Mouse (Mus musculus): ENCODE data around the gene Tnfrsf9. TPM values are rescaled to one million over a fixed set of nuclear protein-coding genes. Genes with fewer than 3 reads are reported as not detected.
A peak's percentile ranks its signal among the peaks of the same experiment; 100 is the strongest.

Gene Tnfrsf9
- total and polyA plus RNA-seq, 2 experiments from 2014 or later, result 0.53 to 2.0 TPM

DNA sequence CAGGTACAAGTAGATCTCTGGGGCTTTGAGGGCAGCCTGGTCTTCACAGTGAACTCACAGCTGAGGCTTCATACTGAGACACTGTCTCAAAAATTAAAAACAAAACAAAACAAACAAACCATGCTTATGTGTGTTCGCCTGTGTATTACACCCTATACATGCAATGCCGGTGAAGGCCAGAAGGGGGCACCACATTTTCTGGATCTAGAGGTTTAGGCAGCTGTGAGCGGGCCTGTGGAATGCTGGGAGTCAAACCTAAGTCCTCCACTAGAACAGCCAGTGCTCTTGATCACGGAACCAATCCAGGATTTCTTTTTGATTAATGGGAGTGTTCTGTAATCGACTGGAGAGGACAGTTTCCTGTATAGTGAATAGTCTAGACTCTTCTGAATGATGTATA, 11.6 kb downstream of the Tnfrsf9 start:
- Histone ChIP-seq H3K4me3 (ENCODE audit: low read depth, low read length) (no peak overlapping the region), H3K4me1 (ENCODE audit: control insufficient read depth, insufficient read depth) (no peaks in the 10 kb centered on the region), H3K9me3 (replicated peaks; ENCODE audit: control insufficient read depth, low read length) (no peaks in the 10 kb centered on the region), H3K36me3 (replicated peaks; ENCODE audit: control insufficient read depth, insufficient read depth, low read length) (no peaks in the 10 kb centered on the region), H3K27ac (ENCODE audit: low read depth) (no peak overlapping the region), H3K27me3 (ENCODE audit: control insufficient read depth, insufficient read depth, low read length) (no peaks in the 10 kb centered on the region), H3K9ac (replicated peaks; ENCODE audit: low read depth, low read length) (no peak overlapping the region), H3K4me2 (ENCODE audit: low read depth, low read length) (no peak overlapping the region)
- DNase-seq (ENCODE audit: low spot score) (no peak), ATAC-seq (ENCODE audit: insufficient read depth, low read depth) (no peak)
- peak; percentile 38 for TF ChIP-seq CTCF (IDR thresholded peaks at IDR 0.05; ENCODE audit: low read depth)
- no peak for TF ChIP-seq EP300 (IDR thresholded peaks at IDR 0.05; ENCODE audit: low read depth)
- 48% methylated on average over 5 of the region's 5 CpGs for WGBS

DNA sequence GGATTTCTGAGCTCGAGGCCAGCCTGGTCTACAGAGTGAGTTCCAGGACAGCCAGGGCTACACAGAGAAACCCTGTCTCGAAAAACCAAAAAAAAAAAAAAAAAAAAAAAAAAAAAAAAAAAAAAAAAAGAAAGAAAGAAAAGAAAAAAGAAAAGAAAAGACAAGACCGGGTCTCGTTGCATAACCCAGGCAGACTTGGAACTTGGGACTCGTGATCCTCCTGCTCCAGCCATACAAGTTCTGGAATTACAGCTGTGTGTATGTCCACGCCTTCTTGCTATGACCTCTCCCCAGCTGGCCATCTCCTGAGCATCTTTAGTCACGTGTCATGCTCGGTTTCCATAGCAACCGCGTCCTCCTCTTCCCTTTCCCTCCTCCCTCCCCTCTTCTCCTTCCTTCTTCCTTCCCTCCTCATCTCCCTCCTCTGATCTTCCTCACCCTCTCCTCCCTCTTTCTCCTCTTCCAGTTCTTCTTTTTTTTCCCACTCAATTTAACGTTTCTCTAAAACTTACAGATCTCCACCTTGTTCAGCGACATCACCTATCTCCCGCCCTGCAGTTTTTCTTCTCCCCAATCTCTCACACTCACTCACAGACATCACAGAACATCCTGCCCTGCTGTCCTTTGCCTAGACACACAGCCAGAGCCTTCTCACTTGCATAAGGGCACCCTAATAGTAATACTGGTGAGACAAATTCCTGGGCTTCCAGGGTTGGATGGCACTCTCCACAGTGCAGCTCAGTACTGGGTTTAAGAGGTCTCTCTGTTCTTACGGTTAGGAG, 12.8 kb downstream of the Tnfrsf9 start:
- Histone ChIP-seq H3K27me3 (ENCODE audit: control insufficient read depth, insufficient read depth, low read length) (no peaks in the 10 kb centered on the region), H3K4me2 (ENCODE audit: low read depth, low read length) (no peak overlapping the region), H3K4me1 (ENCODE audit: control insufficient read depth, insufficient read depth) (no peaks in the 10 kb centered on the region), H3K36me3 (replicated peaks; ENCODE audit: control insufficient read depth, insufficient read depth, low read length) (no peaks in the 10 kb centered on the region), H3K9me3 (replicated peaks; ENCODE audit: control insufficient read depth, low read length) (no peaks in the 10 kb centered on the region), H3K9ac (replicated peaks; ENCODE audit: low read depth, low read length) (no peak overlapping the region), H3K4me3 (ENCODE audit: low read depth, low read length) (no peak overlapping the region), H3K27ac (ENCODE audit: low read depth) (no peak overlapping the region)
- DNase-seq (ENCODE audit: low spot score), result no peak
- ATAC-seq (ENCODE audit: insufficient read depth, low read depth), result no peak
- TF ChIP-seq EP300 (IDR thresholded peaks at IDR 0.05; ENCODE audit: low read depth) (no peak), CTCF (IDR thresholded peaks at IDR 0.05; ENCODE audit: low read depth) (no peak)
- WGBS, result 53% methylated on average over 13 of the region's 14 CpGs

DNA sequence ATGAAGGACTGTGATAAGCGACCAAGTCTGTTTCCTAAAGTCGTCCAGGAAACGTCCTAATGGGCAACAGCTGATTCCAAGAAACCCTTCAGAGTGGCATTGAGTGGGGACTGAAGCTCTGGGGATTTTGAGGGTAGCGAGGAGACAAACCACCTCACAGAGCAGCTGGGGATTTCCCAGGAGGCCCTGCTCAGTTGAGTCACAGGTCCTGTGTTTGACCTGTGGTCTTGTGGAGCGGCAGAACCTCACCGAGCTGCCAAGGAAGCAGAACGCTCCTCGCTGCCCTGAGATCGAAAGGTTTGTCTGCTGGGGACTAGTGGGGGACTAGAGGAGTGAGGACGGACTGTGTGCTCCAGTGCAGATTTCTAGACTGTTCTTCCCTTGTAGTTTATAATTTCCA, 13.4 kb downstream of the Tnfrsf9 start:
- ATAC-seq (ENCODE audit: insufficient read depth, low read depth) (no peak), DNase-seq (ENCODE audit: low spot score) (no peak)
- no peaks in the 10 kb centered on the region for H3K4me1 ChIP-seq (ENCODE audit: control insufficient read depth, insufficient read depth)
- 53% methylated on average over 10 of the region's 10 CpGs for WGBS
- no peak overlapping the region for H3K9ac ChIP-seq (replicated peaks; ENCODE audit: low read depth, low read length)
- no peaks in the 10 kb centered on the region for H3K9me3 ChIP-seq (replicated peaks; ENCODE audit: control insufficient read depth, low read length)
- no peaks in the 10 kb centered on the region for H3K27me3 ChIP-seq (ENCODE audit: control insufficient read depth, insufficient read depth, low read length)
- H3K27ac ChIP-seq (ENCODE audit: low read depth), result no peak overlapping the region
- TF ChIP-seq CTCF (IDR thresholded peaks at IDR 0.05; ENCODE audit: low read depth), result no peak
- no peak for TF ChIP-seq EP300 (IDR thresholded peaks at IDR 0.05; ENCODE audit: low read depth)
- no peaks in the 10 kb centered on the region for H3K36me3 ChIP-seq (replicated peaks; ENCODE audit: control insufficient read depth, insufficient read depth, low read length)
- H3K4me2 ChIP-seq (ENCODE audit: low read depth, low read length), result no peak overlapping the region
- H3K4me3 ChIP-seq (ENCODE audit: low read depth, low read length), result no peak overlapping the region

DNA sequence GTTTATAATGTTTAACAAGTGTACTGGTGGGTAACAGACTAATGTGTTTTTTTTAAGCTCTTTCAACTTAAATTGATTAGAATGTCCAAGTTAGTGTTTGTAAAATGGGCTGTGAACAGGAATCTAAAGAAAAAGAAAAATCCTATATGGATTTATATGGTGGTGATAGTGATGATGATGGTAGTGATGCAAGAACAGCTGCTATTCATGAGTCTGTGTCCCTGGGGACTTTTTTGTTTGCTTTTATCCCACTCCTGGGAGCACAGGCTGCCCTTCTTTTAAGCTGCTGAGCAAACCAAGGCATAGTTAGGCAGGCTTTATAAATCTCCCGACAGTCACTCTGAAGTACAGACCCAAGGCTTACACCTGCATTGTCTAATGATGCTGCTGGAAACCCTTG, 19.1 kb downstream of the Tnfrsf9 start:
- ATAC-seq (ENCODE audit: insufficient read depth, low read depth) (no peak), DNase-seq (ENCODE audit: low spot score) (no peak)
- Histone ChIP-seq H3K9me3 (replicated peaks; ENCODE audit: control insufficient read depth, low read length) (no peaks in the 10 kb centered on the region), H3K4me1 (ENCODE audit: control insufficient read depth, insufficient read depth) (no peaks in the 10 kb centered on the region), H3K27ac (ENCODE audit: low read depth) (no peak overlapping the region), H3K9ac (replicated peaks; ENCODE audit: low read depth, low read length) (no peak overlapping the region), H3K36me3 (replicated peaks; ENCODE audit: control insufficient read depth, insufficient read depth, low read length) (no peaks in the 10 kb centered on the region), H3K27me3 (ENCODE audit: control insufficient read depth, insufficient read depth, low read length) (no peaks in the 10 kb centered on the region; the same call in 1 of the 2 replicates), H3K4me3 (ENCODE audit: low read depth, low read length) (no peak overlapping the region), H3K4me2 (ENCODE audit: low read depth, low read length) (no peak overlapping the region)
- no peak for TF ChIP-seq EP300 (IDR thresholded peaks at IDR 0.05; ENCODE audit: low read depth)
- no peak for TF ChIP-seq CTCF (IDR thresholded peaks at IDR 0.05; ENCODE audit: low read depth)
- 67% methylated on average over 1 of the region's 1 CpGs for WGBS

DNA sequence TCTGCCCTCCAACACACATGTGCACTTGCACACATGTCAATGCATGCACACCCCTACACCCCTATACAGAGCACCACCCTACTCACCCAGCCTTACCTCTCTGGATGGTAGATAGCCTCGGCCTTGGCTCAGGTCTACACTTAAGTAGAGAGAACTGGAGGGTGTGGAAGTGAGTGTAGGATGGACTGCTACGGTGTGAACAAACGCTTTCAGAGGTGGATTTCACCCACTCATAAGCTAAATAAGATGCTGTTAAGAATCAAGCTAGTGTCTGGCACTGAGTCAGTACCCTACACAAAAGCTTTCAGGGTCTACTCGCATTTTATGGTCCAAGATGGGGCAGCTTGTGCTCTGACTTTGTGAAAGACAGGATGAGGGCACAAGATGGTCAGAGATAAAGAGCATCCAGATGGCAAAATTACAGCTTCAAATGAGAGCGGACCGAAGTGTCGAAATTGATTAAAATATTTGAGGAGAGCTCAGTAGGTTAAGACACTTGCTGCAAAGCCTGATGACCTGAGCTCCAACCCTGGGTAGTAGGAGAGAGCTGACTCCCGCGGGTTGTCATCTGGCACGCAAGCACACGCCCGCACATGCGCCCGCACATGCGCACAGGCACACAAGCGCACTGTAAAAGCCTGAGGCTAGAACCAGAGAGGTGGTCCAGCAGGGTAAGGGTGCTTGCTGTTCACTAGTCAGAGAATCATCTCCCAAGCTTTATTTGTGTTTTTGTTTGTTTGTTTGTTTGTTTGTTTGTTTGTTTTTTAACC, 23.1 kb downstream of the Tnfrsf9 start:
- Histone ChIP-seq H3K9me3 (replicated peaks; ENCODE audit: control insufficient read depth, low read length) (no peaks in the 10 kb centered on the region), H3K27me3 (ENCODE audit: control insufficient read depth, insufficient read depth, low read length) (no peaks in the 10 kb centered on the region; the same call in 1 of the 2 replicates), H3K4me1 (ENCODE audit: control insufficient read depth, insufficient read depth) (no peaks in the 10 kb centered on the region), H3K36me3 (replicated peaks; ENCODE audit: control insufficient read depth, insufficient read depth, low read length) (no peaks in the 10 kb centered on the region), H3K27ac (ENCODE audit: low read depth) (no peak overlapping the region), H3K4me2 (ENCODE audit: low read depth, low read length) (peak overlapping the region; percentile 39), H3K4me3 (ENCODE audit: low read depth, low read length) (0 out of 2 replicates have a peak overlapping the region, but pooled peaks have one; percentile 1), H3K9ac (replicated peaks; ENCODE audit: low read depth, low read length) (no peak overlapping the region)
- DNase-seq (ENCODE audit: low spot score) (no peak), ATAC-seq (ENCODE audit: insufficient read depth, low read depth) (no peak)
- no peak for TF ChIP-seq CTCF (IDR thresholded peaks at IDR 0.05; ENCODE audit: low read depth)
- no peak for TF ChIP-seq EP300 (IDR thresholded peaks at IDR 0.05; ENCODE audit: low read depth)
- WGBS, result 64% methylated on average over 16 of the region's 16 CpGs

Measured in heart, postnatal 0 days (tissue).